Mouse (Mus musculus) frontal cortex, postnatal 14 days (tissue): Measurements from ENCODE around the gene Ddx19b.
"Not testable (repeated sequence)": the region's sequence is repeated elsewhere in the genome, so short reads cannot be mapped to it uniquely, and the experiment has no call there.

Source experiments
- DNase-seq, 2 experiments: peaks; one replicate each; pipeline ENCODE4 v3.0.0; 2022; ENCODE audit warnings: low spot score in 2 of 2

The Ddx19b gene

DNA sequence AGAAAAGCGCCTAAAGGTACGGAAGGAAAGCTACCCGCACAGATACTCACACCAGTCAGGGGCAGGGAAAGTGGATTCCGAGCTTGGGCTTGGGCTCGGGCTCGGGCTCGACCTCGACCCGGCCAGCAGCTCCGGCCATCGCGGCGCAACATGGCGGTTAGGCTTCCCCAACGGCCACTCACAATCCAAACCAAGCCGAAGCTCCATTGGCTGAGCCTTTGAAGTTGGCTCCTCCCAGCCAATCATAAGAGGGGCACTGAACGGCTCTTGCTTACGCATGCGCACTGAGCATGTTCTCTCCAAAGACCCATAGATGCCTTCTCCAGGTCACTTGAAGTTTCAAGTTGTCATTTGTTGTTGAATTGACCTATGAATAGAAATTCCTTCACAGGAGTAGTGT is at the start of gene Ddx19b:
Ddx19b (minus strand) TSS at position 180 of the 400 bp plus-strand sequence.
- no peak for DNase-seq

- DNase-seq = no peak
Observed at GRCm38 (mm10) chr8:111079861-111080271, 48.3 kb upstream of the Ddx19b start.

DNA sequence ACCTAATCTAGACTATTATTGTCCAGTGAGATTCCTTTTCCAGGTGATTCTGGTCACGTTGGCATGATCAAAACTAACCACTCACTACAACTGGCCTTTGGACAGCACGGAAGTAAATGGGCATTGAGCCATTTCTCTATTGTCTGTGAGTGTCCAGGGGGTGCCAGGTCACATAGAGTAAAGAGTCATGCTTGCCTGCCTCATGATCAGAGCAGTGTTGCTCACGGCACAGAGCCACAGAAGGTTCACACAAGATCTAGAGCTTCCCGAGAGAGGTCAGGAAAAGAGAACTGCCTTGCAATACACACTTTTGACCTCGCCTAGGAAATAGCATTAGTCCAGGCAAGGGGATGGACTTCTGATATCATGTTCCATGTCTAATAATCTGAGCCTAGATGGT is 47.9 kb upstream of the Ddx19b start:
- no peak for DNase-seq

DNA sequence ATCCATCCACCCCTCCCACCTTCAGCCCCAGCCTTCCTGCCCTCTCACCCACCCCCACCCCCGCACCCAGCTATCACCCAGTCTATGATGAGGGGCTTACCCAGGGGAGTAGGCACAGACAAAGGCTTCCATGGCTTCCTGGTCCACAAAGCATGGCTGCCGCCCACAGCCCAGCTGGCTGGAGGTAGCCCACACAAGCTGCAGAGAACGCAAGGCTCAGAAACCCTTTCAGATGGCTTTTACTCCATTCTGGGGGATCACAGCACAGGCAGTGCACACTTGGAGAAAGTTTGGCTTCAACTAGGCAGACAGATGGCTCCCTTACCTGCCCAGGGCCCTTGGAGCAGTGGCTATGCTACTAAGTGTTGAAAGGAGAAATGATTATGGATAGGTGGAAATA is 44.4 kb upstream of the Ddx19b start:
- DNase-seq = peak in 1 of 2 experiments; percentile 16

DNA sequence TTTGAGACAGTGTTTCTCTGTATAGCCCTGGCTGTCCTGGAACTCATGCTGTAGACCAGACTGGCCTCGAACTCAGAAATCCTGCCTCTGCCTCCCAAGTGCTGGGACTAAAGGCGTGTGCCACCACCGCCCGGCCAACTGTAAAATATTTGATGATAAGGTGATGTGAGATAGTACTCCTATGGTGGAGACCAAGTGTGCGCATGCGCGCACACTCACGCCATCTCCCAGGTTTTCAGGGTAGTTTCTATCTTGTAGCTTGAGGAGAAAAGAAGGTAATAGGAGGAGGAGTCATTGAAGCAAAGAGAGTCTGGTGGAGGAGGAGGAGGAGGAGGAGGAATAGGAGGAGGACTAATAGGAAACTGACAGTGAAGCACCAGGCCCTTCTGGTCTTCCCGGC is 37.1 kb upstream of the Ddx19b start:
- not testable (repeated sequence) for DNase-seq

DNA sequence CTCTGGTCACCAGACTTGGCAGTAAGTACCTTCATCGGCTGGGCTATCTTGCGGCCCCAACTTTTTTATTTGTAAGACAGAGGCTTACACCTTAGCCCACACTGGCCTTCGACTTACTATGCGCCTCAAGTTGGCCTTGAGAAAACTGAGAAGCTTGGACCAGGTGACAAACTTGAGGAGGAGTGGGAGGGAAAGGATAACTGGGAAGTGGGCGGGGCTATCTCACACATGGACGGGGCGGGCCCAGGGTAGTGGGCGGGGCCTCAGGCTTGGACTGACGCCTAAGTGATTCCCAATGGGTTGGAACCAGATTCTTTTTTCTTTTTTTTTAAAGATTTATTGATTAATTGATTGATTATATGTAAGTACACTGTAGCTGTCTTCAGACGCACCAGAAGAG is 35.9 kb upstream of the Ddx19b start:
- no peak for DNase-seq

- DNase-seq = no peak
Observed at GRCm38 (mm10) chr8:111066308-111066707, 34.8 kb upstream of the Ddx19b start.

GRCm38 (mm10) chr8:111062893-111063292 is 31.3 kb upstream of the Ddx19b start:
- DNase-seq = no peak

GRCm38 (mm10) chr8:111062072-111062757 is 30.7 kb upstream of the Ddx19b start:
- DNase-seq = peak; percentile 87 to 97

DNA sequence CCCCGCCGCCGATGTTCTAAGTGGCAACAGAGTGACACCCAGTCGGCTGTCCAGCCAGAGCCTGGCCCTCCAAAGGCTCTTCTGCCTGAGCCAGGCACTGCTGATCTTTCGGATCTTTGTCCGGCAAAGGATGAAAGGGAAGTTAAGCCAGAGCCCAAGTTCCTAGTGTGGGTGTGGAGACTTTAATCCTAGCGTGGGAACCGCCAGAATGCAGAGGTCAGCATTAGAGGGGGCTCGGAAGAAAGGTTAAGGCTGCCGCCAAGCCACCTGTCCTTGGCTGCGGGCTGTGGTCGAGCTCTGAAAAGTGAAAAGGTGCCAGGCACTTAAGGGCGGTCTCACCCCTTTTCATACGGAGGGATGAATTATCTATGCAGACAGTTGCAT is 30.1 kb upstream of the Ddx19b start:
- DNase-seq = no peak

DNA sequence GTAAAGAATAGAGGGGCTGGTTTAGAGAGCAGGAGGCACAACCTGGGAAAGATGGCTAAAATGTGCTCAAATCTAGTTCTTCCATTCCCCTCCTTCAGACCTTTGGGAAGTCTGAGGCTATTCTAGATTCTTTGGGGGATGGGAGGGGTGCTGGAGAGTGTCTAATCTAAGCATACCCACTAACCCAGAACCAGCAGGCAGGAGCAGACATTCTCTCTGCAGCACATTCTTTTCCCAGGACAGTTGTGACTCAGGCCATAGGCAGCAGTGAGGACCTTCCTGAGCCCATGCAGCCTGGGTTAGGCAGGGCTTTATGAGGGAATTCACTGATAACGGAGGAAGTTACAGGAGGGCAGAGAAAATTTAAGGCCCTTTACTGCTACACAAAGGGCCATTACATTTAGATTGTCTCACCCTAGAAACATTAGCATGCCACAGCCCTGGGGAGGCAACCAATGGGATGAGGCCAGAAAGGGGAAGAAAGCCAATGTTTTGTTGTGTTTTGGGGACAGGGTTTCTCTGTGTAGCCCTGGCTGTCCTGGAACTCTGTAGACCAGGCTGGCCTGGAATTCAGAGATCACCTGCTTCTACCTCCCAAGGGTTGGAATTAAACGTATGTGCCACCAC is 27.5 kb upstream of the Ddx19b start:
- no peak for DNase-seq

GRCm38 (mm10) chr8:111056691-111057293 is 25.2 kb upstream of the Ddx19b start:
- peak in 1 of 2 experiments; percentile 31 for DNase-seq

- DNase-seq = peak; percentile 82 to 88
Observed at GRCm38 (mm10) chr8:111056158-111056663, 24.7 kb upstream of the Ddx19b start, which contains the start of gene Exosc6. Gene Exosc6 (plus strand): TSS chr8:111056339.

GRCm38 (mm10) chr8:111055661-111056060 is 24.1 kb upstream of the Ddx19b start:
- DNase-seq = no peak

GRCm38 (mm10) chr8:111055031-111055634 is 23.6 kb upstream of the Ddx19b start:
- DNase-seq = no peak

GRCm38 (mm10) chr8:111053827-111054518 is 22.4 kb upstream of the Ddx19b start:
- no peak for DNase-seq

GRCm38 (mm10) chr8:111049106-111049505 is 17.6 kb upstream of the Ddx19b start:
- DNase-seq = no peak

- DNase-seq = no peak
Observed at GRCm38 (mm10) chr8:111048694-111049093, 17.1 kb upstream of the Ddx19b start.

- no peak for DNase-seq
Observed at GRCm38 (mm10) chr8:111044003-111044734, 12.6 kb upstream of the Ddx19b start.

DNA sequence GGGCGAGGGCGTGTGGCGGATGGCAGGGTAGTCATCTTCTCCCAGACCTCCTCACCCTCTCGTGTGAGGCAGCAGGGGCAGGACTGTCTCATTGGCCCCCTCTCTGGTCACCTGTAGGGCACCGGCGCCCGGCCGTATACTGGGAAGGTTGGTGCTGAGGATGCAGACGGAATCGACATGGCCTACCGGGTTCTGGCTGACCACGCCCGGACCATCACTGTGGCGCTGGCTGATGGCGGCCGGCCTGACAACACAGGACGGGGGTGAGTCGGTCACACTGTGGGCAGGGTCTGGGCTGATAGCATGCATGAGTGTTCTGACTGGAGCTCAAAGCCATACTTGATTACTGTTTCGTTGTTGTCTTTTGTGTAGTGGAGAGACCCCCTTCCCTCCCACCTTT is 11.0 kb upstream of the Ddx19b start:
- no peak for DNase-seq

- DNase-seq = no peak
Observed at GRCm38 (mm10) chr8:111036591-111036990, 5.0 kb upstream of the Ddx19b start.
